Mouse (Mus musculus) embryonic facial prominence, embryonic 15.5 days (tissue): ENCODE results near the gene Bola3. TPM values are rescaled to one million over a fixed set of nuclear protein-coding genes. Genes with fewer than 3 reads are reported as not detected.

ENCODE experiments used
- ATAC-seq: fragments of 200-750 bp; cut with Nextera tagmentation; 2 replicates; pipeline ENCODE4 v1.8.0; 2017; ENCODE audit warnings: low read depth, moderate TSS enrichment; ENCODE audit not compliant: insufficient number of reproducible peaks, low FRiP score, low TSS enrichment
- H3K27ac ChIP-seq: fragments of 300-500 bp; sonication (generic); replicated peaks from 2 replicates; pipeline ENCODE4 v1.5.1; 2015; ENCODE audit warnings: mild to moderate bottlenecking, inconsistent platforms
- H3K27me3 ChIP-seq: fragments of 300-500 bp; sonication (generic); 2 replicates; pipeline ENCODE4 v1.6.1; 2015; ENCODE audit warnings: inconsistent platforms
- H3K36me3 ChIP-seq: fragments of 300-500 bp; sonication (generic); 2 replicates; pipeline ENCODE4 v1.6.1; 2015; ENCODE audit warnings: mild to moderate bottlenecking, inconsistent platforms
- H3K4me1 ChIP-seq: fragments of 300-500 bp; sonication (generic); 2 replicates; pipeline ENCODE4 v1.6.1; 2015; ENCODE audit warnings: inconsistent platforms
- H3K4me2 ChIP-seq: fragments of 300-500 bp; sonication (generic); replicated peaks from 2 replicates; pipeline ENCODE4 v1.6.1; 2015; ENCODE audit warnings: mild to moderate bottlenecking, inconsistent platforms
- H3K4me3 ChIP-seq: fragments of 300-500 bp; sonication (generic); replicated peaks from 2 replicates; pipeline ENCODE4 v1.5.1; 2015; ENCODE audit warnings: mild to moderate bottlenecking, inconsistent platforms
- H3K9ac ChIP-seq: fragments of 300-500 bp; sonication (generic); 2 replicates; pipeline ENCODE4 v1.6.1; 2015; ENCODE audit warnings: inconsistent platforms
- H3K9me3 ChIP-seq: fragments of 300-500 bp; sonication (generic); replicated peaks from 2 replicates; pipeline ENCODE4 v1.6.1; 2016; ENCODE audit warnings: inconsistent platforms
- WGBS: fragments of 180-500 bp; shearing (Covaris S2); methylation state at CpG from one replicate; pipeline ENCODE4 v1.1.7; 2015; 5-methylcytosine and 5-hydroxymethylcytosine counted together
- polyA plus RNA-seq: library from polyadenylated mRNA; unstranded; fragments of >200 nt; fragmentation: Nextera tagmentation; extraction: Ambion mirVana; gene quantifications from 2 replicates; pipeline ENCODE4 v1.2.1, GENCODE M21; 2015

Gene Bola3
- polyA plus RNA-seq, result 105 and 113 TPM in 2 replicates

DNA sequence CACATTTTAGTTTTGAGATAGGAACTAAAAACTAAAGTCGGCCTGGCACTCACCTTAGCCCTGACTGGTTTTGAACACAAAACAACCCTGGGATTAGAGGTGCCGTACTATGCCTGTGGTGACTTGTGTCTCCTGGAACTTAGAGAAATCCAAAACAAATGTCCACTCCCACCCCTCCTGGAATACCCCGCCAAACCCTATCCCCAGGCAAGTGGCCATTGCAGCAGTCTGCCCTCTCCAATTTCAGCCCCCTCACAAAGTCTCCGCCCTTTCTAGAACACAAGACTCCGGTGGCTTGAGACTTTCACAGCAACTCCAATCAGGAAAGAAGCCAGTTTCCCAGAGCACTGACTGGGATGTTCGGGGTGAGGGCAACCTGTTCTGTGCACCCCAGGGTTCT is at the start of gene Bola3:
Bola3 (plus strand) TSS at position 275 of the 400 bp plus-strand sequence.
- no peaks in the 10 kb centered on the region for H3K27me3 ChIP-seq
- ATAC-seq, result peak; percentile 58
- peaks cover 15% of the 10 kb centered on the region for H3K4me1 ChIP-seq
- peak within 1 kb of the TSS; percentile 93 for H3K4me3 ChIP-seq
- peak within 1 kb of the TSS; percentile 79 for H3K4me2 ChIP-seq
- H3K36me3 ChIP-seq, result peaks cover 6% of the 10 kb centered on the region
- 19% methylated on average over 6 of the region's 6 CpGs for WGBS
- H3K27ac ChIP-seq, result no peak within 1 kb of the TSS; the same call in 1 of the 2 replicates
- H3K9ac ChIP-seq, result peak within 1 kb of the TSS; percentile 94
- no peaks in the 10 kb centered on the region for H3K9me3 ChIP-seq

DNA sequence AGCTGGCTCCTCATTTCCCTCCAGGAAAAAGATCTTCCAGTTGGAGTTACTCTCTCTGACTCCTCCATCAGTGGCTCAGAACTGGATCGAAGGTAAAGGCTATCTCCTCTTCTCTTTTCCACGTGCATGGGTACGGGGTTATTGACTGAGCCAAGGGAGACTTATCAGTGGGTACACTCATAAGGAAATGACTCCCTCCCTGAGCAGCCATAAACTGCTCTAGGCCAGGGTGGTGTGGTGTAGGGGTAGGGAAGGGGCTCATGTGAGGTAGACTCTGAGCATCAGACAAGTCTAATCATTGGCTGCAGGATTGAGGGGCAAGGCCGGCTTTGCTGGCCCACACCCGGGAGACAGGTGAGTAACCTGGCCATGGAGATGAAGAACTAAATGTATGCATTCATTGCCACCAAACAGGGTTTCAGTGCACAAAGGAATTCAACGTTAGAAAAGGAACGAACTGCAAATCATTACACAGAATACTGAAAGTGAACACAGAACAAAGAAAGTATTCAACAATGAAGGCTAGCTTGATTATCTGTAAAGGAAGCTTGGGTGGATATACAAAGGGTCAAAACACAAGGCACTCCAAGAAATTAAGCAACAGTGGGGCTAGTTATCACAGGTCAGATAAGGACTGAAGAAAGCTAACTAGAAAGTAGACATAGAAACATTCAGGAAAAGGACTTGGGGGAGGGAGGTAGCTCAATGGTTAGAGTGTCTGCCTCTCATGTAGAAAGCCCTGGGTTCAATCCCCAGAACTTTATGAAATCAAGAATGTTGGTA is 48.3 kb upstream of the Bola3 start:
- Histone ChIP-seq H3K36me3 (peaks cover 9% of the 10 kb centered on the region; the same call in 1 of the 2 replicates), H3K27ac (no peak overlapping the region), H3K9ac (no peak overlapping the region), H3K27me3 (no peaks in the 10 kb centered on the region), H3K9me3 (no peaks in the 10 kb centered on the region), H3K4me2 (no peak overlapping the region), H3K4me3 (no peak overlapping the region), H3K4me1 (no peaks in the 10 kb centered on the region)
- 84% methylated on average over 7 of the region's 7 CpGs for WGBS
- ATAC-seq, result no peak

DNA sequence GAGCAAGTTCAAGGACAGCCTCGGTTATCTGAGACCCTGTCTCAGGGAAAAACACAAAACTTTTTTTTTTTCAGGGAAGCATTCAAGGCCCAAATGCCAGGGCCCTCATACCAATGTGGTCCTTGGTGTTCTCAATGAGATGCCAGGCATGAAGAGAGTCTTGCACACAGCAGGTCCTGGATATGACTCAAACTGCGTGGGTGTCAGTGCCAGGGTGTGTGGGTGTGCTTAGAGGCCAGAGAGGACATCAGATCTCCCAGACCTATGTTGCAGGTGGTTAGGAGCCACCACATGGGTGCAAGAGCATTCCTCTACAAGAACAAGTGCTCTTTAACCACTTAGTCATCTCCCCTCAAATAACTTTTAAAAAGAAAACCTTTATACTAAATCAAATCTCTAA is 47.7 kb upstream of the Bola3 start:
- H3K27me3 ChIP-seq, result no peaks in the 10 kb centered on the region
- WGBS, result 76% methylated on average over 2 of the region's 2 CpGs

DNA sequence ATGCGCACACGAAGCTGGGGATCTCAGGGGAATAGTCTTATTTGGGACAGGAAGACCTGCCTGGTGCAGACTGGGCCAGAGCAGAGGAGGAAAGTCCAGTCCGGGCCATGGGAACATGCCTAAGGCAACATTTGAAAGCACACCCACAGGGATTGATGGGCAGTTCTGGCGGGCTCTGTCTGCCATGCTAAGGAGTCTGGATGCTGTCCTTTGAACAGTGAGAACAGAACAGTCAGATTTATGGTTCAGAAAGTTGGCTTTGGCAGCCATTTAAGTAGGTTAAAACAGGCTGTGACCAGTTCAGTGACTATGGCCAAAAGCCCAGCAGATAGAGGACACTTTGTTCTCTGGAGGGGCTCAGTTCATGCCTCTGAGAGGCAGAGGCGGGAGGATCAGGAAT is 46.7 kb upstream of the Bola3 start:
- Histone ChIP-seq H3K27ac (no peak overlapping the region), H3K9me3 (no peaks in the 10 kb centered on the region), H3K9ac (no peak overlapping the region), H3K4me2 (no peak overlapping the region), H3K4me1 (no peaks in the 10 kb centered on the region), H3K27me3 (no peaks in the 10 kb centered on the region), H3K4me3 (no peak overlapping the region), H3K36me3 (peaks cover 21% of the 10 kb centered on the region)
- 69% methylated on average over 5 of the region's 5 CpGs for WGBS
- ATAC-seq, result no peak

More for the DNA sequence above, 47.7 kb upstream of the Bola3 start:
- H3K9ac ChIP-seq, result no peak overlapping the region
- no peak overlapping the region for H3K4me2 ChIP-seq
- H3K36me3 ChIP-seq, result peaks cover 14% of the 10 kb centered on the region
- H3K4me1 ChIP-seq, result no peaks in the 10 kb centered on the region
- H3K4me3 ChIP-seq, result no peak overlapping the region
- ATAC-seq, result no peak
- no peak overlapping the region for H3K27ac ChIP-seq
- no peaks in the 10 kb centered on the region for H3K9me3 ChIP-seq

DNA sequence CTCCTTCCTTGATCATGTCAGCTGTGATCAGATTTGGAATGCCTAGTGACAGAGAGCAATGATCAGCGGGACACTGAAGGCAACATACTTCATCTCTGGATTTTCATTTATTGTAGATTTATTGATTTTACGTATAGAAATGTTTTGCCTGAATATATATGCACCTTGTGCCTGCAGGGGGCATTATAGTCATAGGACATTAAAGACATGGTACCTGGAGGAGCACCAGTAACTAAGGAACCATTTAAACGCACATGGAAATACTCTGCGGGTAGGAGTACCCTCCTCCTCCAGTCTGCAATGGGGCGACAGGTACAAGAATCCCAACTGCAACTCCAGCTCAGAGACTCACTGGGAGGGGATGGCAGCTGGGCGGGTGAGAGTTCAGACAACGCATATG is 39.9 kb upstream of the Bola3 start:
- no peak for ATAC-seq
- peaks cover 57% of the 10 kb centered on the region for H3K36me3 ChIP-seq
- no peaks in the 10 kb centered on the region for H3K27me3 ChIP-seq
- no peak overlapping the region for H3K4me2 ChIP-seq
- no peak overlapping the region for H3K9ac ChIP-seq
- no peaks in the 10 kb centered on the region for H3K4me1 ChIP-seq
- no peak overlapping the region for H3K4me3 ChIP-seq
- no peak overlapping the region for H3K27ac ChIP-seq
- H3K9me3 ChIP-seq, result no peaks in the 10 kb centered on the region
- 89% methylated on average over 7 of the region's 7 CpGs for WGBS

- ATAC-seq, result no peak
- Histone ChIP-seq H3K4me3 (no peak overlapping the region), H3K9me3 (no peaks in the 10 kb centered on the region), H3K9ac (no peak overlapping the region), H3K4me2 (no peak overlapping the region), H3K36me3 (peaks cover 44% of the 10 kb centered on the region), H3K4me1 (peaks cover 7% of the 10 kb centered on the region; the same call in 1 of the 2 replicates), H3K27me3 (no peaks in the 10 kb centered on the region), H3K27ac (no peak overlapping the region)
- 89% methylated on average over 11 of the region's 11 CpGs for WGBS
Observed at GRCm38 (mm10) chr6:83311206-83311605, 37.7 kb upstream of the Bola3 start.

GRCm38 (mm10) chr6:83312021-83312420 is 36.9 kb upstream of the Bola3 start:
- Histone ChIP-seq H3K4me2 (no peak overlapping the region), H3K9me3 (no peaks in the 10 kb centered on the region), H3K27ac (no peak overlapping the region), H3K27me3 (no peaks in the 10 kb centered on the region), H3K4me1 (peaks cover 13% of the 10 kb centered on the region; the same call in 1 of the 2 replicates), H3K4me3 (no peak overlapping the region), H3K9ac (no peak overlapping the region), H3K36me3 (peaks cover 38% of the 10 kb centered on the region)
- no peak for ATAC-seq
- WGBS, result 87% methylated on average over 7 of the region's 7 CpGs

- WGBS, result 81% methylated on average over 8 of the region's 8 CpGs
- ATAC-seq, result no peak
- H3K27ac ChIP-seq, result no peak overlapping the region
- no peaks in the 10 kb centered on the region for H3K9me3 ChIP-seq
- H3K4me3 ChIP-seq, result no peak overlapping the region
- H3K27me3 ChIP-seq, result no peaks in the 10 kb centered on the region
- peaks cover 13% of the 10 kb centered on the region; the same call in 1 of the 2 replicates for H3K4me1 ChIP-seq
- H3K4me2 ChIP-seq, result no peak overlapping the region
- H3K9ac ChIP-seq, result no peak overlapping the region
- H3K36me3 ChIP-seq, result peaks cover 33% of the 10 kb centered on the region
Observed at GRCm38 (mm10) chr6:83312514-83312913, 36.4 kb upstream of the Bola3 start.

DNA sequence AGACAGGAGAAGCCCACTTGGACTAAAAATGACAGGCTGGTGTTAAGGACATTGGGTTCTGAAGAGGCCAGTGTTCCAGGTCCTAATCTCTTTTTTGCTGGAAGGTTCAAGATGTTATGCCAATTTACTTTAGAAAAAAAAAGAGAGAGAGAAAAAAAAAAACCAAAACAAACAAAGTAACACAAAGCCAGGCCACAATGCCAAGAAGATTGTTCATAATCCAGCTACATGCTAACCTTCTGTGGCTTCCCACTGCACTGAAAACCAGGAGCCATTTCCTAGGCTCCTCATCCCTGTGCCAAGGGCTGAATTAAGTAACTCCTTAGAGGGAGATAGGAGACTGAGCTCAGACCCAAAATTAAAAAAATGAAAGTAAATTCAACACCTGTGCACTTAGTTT is 33.7 kb upstream of the Bola3 start:
- H3K9me3 ChIP-seq, result no peaks in the 10 kb centered on the region
- H3K4me3 ChIP-seq, result no peak overlapping the region
- H3K9ac ChIP-seq, result no peak overlapping the region
- peaks cover 18% of the 10 kb centered on the region for H3K36me3 ChIP-seq
- H3K27me3 ChIP-seq, result no peaks in the 10 kb centered on the region
- peaks cover 13% of the 10 kb centered on the region; the same call in 1 of the 2 replicates for H3K4me1 ChIP-seq
- no peak for ATAC-seq
- no peak overlapping the region for H3K4me2 ChIP-seq
- H3K27ac ChIP-seq, result no peak overlapping the region

DNA sequence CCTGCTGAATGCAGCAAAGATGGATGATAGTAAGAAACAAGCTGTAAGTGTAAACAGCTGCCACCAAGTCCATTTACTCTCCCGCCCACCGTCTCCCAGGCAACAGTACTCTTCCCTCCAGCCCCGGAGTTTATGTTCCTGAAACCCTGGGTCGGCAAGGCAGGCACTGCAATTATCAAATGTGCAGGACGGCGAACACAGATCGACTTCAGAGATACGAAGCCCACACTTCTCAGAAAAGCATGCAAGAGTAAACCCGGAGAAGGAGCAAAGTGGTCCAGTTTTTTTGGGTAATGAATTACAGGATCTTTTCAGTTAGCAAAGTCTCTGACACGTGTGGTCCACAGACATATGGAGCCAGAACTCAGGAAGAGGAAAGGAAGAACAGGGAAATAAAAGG is 32.9 kb upstream of the Bola3 start:
- H3K36me3 ChIP-seq, result peaks cover 10% of the 10 kb centered on the region
- no peak for ATAC-seq
- H3K4me1 ChIP-seq, result peaks cover 13% of the 10 kb centered on the region; the same call in 1 of the 2 replicates
- peak overlapping the region; percentile 95 for H3K4me3 ChIP-seq
- no peaks in the 10 kb centered on the region for H3K27me3 ChIP-seq
- peak overlapping the region; percentile 90 for H3K4me2 ChIP-seq
- H3K27ac ChIP-seq, result no peak overlapping the region
- WGBS, result 6% methylated on average over 10 of the region's 10 CpGs
- H3K9me3 ChIP-seq, result no peaks in the 10 kb centered on the region
- H3K9ac ChIP-seq, result no peak overlapping the region

GRCm38 (mm10) chr6:83317108-83317741 is 31.7 kb upstream of the Bola3 start:
- Histone ChIP-seq H3K9me3 (no peaks in the 10 kb centered on the region), H3K4me2 (peak overlapping the region; percentile 90), H3K4me1 (peaks cover 13% of the 10 kb centered on the region; the same call in 1 of the 2 replicates), H3K4me3 (peak overlapping the region; percentile 95), H3K27me3 (no peaks in the 10 kb centered on the region), H3K36me3 (peaks cover under 1% of the 10 kb centered on the region; the same call in 1 of the 2 replicates), H3K9ac (peak overlapping the region; percentile 68), H3K27ac (peak overlapping the region; percentile 75)
- ATAC-seq, result peak; percentile 98
- WGBS, result under 1% methylated on average over 52 of the region's 52 CpGs
